Mouse (Mus musculus) cerebellum, postnatal 36 days (tissue): ENCODE results near the gene Neurl1a.

ENCODE experiments used
- DNase-seq, 2 experiments: peaks; one replicate each; pipeline ENCODE4 v3.0.0; 2021 to 2022; ENCODE audit warnings: mixed read lengths in 2 of 2

The Neurl1a gene

GRCm38 (mm10) chr19:47248906-47249568, 70.4 kb downstream of the Neurl1a start:
- no peak for DNase-seq

- DNase-seq, result no peak
Measured at GRCm38 (mm10) chr19:47250931-47251330, 72.3 kb downstream of the Neurl1a start.

- DNase-seq, result no peak
Measured at GRCm38 (mm10) chr19:47253053-47253628, 74.5 kb downstream of the Neurl1a start.

- no peak for DNase-seq
Measured at GRCm38 (mm10) chr19:47255036-47255435, 76.4 kb downstream of the Neurl1a start.

- DNase-seq, result no peak
Measured at GRCm38 (mm10) chr19:47255919-47256318, 77.3 kb downstream of the Neurl1a start.

GRCm38 (mm10) chr19:47259581-47259980, 81.0 kb downstream of the Neurl1a start:
- peak; percentile 51 to 63 for DNase-seq

- no peak for DNase-seq
Measured at GRCm38 (mm10) chr19:47261196-47261595, 82.6 kb downstream of the Neurl1a start.

GRCm38 (mm10) chr19:47263621-47264020, 85.0 kb downstream of the Neurl1a start:
- no peak for DNase-seq

GRCm38 (mm10) chr19:47264322-47265092, 85.9 kb downstream of the Neurl1a start:
- DNase-seq, result peak; percentile 85 to 90

- DNase-seq, result peak; percentile 43 to 46
Measured at GRCm38 (mm10) chr19:47266070-47266801, 87.6 kb downstream of the Neurl1a start.

GRCm38 (mm10) chr19:47267066-47267465, 88.4 kb downstream of the Neurl1a start:
- peak in 1 of 2 experiments; percentile 50 for DNase-seq

GRCm38 (mm10) chr19:47269729-47270128, 91.1 kb downstream of the Neurl1a start:
- DNase-seq, result no peak

GRCm38 (mm10) chr19:47270520-47270919, 91.9 kb downstream of the Neurl1a start:
- no peak for DNase-seq

- no peak for DNase-seq
Measured at GRCm38 (mm10) chr19:47276730-47277129, 98.1 kb downstream of the Neurl1a start.

- DNase-seq, result no peak
Measured at GRCm38 (mm10) chr19:47279372-47279771, 100.8 kb downstream of the Neurl1a start.

- peak; percentile 96 to 97 for DNase-seq
Measured at GRCm38 (mm10) chr19:47279788-47280532, 101.3 kb downstream of the Neurl1a start.

- DNase-seq, result no peak
Measured at GRCm38 (mm10) chr19:47280894-47281293, 102.3 kb downstream of the Neurl1a start.

GRCm38 (mm10) chr19:47282050-47282454, 103.4 kb downstream of the Neurl1a start:
- DNase-seq, result no peak

- DNase-seq, result no peak
Measured at GRCm38 (mm10) chr19:47282688-47283215, 104.1 kb downstream of the Neurl1a start.

- DNase-seq, result no peak
Measured at GRCm38 (mm10) chr19:47285581-47285980, 107.0 kb downstream of the Neurl1a start.

GRCm38 (mm10) chr19:47286886-47287450, 108.3 kb downstream of the Neurl1a start:
- no peak for DNase-seq
